Mouse (Mus musculus) kidney, adult 18-20 months (tissue): ENCODE data around the gene Osm.

Experiments used
- DNase-seq: peaks from one replicate; pipeline ENCODE4 v3.0.0; 2021

Gene Osm

GRCm38 (mm10) chr11:4235665-4236545 lies at the start of gene Osm:
TSS of gene Osm (plus strand) at chr11:4236420.
- DNase-seq, result no peak

DNA sequence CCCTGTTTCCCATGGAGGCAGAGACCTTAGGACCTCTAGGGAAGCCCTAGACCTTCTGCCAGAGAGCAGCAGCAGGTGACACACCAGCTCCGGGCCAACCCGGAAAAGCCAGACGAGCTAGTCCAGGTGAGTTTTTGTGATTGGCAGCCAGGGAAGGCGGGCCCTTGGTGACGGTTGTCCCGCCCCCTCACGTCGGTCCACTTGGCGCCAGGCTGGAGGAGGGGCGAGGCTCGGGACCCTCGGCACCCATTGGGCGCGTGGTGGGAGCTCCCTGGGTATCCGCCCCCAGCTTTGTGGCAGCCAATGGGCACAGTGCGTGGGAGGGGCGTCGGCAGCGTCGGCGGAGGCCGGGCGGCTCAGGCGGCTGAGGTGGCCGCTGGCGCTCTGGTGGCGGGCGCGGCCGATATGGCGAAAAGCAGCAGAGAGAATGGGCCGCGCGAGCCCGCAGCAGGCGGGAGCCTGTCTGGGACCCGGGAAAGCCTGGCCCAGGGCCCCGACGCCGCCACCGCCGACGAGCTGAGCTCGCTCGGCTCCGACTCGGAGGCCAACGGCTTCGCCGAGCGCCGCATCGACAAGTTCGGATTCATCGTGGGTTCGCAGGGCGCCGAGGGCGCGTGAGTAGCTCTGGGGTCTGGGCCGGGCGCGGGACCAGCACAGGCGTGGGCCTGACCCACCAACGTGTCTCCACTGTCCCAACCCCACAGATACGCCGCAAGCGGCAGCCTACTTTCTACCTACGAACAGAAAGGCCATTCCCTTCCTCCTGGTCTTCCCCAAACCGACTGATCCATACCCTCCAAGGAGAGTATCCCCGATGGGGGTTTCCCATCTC lies 49.5 kb upstream of the Osm start, which contains the start of gene Tbc1d10a:
TSS of gene Tbc1d10a (plus strand) at position 304 of the 832 bp plus-strand sequence.
- DNase-seq, result peak; percentile 98

DNA sequence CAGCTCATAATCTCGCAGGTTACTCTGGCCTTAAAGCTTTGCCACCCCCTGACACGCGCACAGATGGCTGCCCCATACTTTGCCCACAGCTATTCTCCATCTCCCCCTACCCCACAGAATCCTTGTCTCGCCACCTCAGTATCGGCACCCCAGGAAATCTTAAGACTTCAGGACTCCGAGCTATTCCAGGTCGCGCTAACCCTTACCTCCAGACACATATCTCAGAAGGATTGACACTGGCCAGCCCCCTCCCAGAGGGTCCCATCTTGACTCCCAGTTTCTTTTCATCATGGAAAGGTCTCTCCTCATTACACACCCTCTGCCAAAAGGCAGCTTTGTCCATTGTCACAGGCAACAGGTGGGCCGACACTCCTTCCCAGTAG lies 48.9 kb upstream of the Osm start:
- DNase-seq, result no peak

DNA sequence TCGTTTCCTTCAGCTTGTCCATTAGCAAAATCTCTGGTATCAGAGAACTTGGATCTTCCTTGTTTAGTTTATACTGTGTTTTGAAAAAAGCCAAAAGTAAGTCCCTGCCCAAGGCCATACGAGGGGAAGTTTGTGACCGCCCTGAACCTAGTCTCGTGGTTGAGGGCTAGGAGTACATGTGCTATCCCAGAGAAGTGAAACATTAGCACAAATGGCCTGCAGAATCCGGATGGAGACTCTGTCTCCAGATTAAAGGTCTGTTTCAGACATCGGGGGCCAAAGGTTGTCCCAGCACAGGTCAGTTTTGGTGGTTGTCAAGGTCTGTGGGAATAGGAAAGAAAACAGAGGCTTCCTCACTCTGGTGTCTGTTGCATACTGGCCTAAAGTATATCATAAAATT lies 47.0 kb upstream of the Osm start:
- peak; percentile 76 for DNase-seq

DNA sequence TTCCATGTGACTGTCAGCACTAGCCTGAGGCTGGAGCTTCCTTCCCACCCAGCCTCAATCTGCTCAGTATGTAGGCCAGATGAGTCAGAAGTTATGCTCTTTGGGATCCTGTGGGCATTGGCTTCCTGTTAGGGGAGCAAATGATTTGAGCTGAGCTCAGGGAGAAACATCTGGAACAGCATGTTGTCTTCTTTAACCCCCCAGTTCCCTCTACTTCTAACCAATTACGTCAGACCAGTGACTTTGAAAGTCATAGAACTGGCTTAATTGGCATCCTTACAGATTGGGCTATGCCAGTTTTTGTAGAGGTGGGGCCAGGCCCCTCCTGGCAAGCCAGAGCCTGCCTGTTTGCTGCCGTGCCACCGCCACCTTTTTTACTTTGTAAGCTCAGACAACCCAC lies 45.5 kb upstream of the Osm start:
- no peak for DNase-seq

DNA sequence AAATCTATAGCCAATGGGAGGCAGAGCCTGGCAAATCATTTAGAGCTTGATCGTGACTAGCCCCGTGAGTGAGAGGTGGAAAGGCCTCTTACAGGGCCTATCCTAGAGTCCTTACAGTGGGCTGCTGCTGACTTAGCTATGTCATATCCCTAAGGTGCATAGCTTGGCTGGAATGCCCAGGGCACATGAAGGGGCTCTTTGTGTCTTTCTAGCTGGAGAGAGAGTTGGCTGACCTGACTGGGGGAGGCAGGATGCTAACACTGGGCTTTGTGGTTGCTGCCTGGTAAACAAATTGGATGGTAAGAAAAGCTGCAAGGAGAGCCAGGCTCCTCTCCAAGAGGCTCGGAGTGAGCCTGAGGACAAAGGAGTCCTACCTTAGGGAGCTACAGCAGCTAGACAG lies 43.5 kb upstream of the Osm start:
- DNase-seq, result no peak

DNA sequence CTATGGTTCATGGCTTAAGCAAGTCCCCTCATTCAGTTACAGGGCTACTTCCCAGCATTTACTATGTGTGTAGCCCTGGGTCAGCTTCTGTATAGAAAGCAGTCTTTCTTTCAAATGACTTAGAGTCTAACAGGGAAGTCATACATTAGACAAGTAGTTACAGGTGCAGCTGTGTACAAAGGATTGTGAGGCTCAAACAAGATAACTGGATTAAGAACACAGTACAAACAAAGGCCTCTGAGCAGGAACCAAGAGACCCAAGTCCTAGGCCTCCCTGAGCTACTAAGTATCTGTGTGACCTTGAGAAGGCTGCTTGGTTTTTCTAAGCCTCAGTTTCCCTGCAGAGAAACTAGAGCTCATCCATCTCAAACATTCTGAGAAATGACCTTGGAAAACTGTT lies 42.8 kb upstream of the Osm start:
- DNase-seq, result no peak

- DNase-seq, result no peak
These were observed 40.6 kb upstream of the Osm start for GRCm38 (mm10) chr11:4195597-4196031.

DNA sequence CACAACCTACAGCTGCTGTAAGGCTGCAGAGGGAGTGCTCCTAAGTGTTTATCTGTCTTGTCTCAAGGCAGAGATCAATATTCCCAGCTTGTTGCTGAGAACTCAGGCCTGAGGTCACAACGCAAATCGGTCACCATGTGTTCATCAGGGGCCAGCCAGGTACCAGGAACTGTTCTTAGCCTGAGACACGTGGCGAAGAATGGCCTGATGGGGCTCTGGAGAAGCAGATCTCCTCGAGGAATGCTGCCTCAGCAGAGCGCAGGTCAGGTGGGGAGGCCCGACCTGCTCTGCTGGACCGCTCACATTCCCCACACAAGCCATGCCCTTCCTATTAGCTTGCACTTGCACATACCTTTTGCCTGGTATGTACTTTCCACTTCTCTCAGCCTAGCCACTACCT lies 39.6 kb upstream of the Osm start:
- DNase-seq, result peak; percentile 76

DNA sequence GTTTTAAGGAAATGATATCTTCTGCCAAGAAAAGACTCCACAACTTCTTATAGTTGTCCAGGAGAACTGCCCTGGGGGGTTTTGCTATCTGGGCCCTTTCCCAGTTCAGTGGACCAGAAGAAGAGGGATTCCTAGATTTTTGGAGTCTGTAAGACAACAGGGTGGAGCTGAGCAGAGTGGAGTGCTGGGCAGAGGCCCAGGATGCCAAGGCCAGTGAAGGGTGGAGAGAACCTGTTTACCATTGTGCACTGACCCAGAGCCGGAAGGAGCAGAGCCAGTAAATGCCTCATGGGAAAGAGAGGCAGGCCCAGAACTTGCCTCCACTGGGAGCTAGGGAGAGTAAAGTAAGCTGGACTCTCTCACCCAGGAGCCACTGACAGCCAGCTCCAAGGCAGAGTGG lies 38.5 kb upstream of the Osm start:
- peak; percentile 82 for DNase-seq

- DNase-seq, result no peak
These were observed 34.1 kb upstream of the Osm start for GRCm38 (mm10) chr11:4201981-4202700.

- DNase-seq, result no peak
These were observed 33.1 kb upstream of the Osm start for GRCm38 (mm10) chr11:4202995-4203704.

- DNase-seq, result peak; percentile 75
These were observed 32.5 kb upstream of the Osm start for GRCm38 (mm10) chr11:4203705-4204074.

DNA sequence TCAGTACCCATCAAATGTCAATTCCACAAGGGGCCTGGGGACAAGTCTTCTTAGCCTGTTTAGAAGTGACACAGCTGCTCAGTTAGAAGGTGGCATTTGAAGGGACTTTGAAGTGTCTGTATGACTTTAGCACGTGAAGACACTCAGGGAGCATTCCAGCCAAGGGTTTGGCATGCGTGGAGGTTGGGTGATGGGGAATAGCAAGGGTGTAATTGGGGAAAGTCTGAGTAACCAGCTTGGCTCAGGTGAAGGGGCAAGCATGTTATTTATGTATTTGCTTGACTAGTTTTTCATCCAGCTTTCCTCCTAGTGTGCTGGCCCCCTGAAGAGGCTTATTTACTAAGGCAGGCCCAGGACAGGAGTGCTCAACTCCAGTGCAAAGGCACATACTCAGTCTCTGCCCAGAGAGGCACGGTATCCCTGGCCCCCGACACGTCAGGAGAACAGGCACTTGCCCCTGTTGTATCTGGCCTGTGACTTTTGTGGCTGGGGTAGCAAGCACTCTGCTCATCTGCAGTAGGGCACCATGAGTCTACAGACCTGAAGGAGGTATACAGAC lies 31.0 kb upstream of the Osm start:
- no peak for DNase-seq

- no peak for DNase-seq
These were observed 30.3 kb upstream of the Osm start for GRCm38 (mm10) chr11:4205951-4206350.

- no peak for DNase-seq
These were observed 29.7 kb upstream of the Osm start for GRCm38 (mm10) chr11:4206563-4206962.

DNA sequence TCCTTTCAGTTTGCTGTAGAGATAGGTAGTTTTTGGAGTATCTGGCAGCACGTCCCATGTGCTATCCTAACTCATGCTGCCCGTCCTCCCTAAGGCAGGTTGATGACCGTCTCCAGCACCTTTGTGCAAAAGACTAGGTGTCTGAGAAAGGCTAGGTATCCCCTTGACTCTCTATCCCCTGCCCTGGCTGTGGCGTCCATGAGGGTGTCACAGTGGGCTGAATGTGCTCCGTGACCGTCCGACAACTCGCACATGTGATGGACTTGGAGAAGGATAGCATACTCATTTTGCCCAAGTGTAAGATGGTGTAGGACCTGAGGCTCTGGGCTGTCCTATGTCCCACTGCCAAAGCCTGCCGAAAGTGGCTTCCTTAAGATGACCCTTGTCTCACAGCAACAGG lies 28.6 kb upstream of the Osm start:
- DNase-seq, result no peak

DNA sequence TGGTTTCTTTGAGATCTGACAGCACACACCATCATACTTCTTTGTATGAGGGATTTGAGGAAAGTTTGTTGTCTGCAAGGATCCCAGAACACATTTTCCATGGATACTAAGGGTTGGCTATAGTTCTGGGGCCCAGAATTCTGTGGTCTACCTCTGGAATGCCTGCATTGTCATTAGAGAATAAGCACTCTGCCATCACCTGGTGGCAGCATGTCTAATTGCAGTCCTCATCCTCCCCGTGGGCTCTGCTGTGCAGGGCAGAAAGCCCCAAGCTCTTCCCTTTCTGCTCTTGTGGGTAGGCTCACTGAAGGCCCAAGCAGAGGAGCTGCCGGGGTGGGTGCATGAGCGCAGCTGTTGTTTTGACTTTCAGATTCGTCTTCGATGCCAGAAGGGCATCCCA lies 26.7 kb upstream of the Osm start:
- no peak for DNase-seq

GRCm38 (mm10) chr11:4210786-4211185 lies 25.4 kb upstream of the Osm start:
- no peak for DNase-seq

DNA sequence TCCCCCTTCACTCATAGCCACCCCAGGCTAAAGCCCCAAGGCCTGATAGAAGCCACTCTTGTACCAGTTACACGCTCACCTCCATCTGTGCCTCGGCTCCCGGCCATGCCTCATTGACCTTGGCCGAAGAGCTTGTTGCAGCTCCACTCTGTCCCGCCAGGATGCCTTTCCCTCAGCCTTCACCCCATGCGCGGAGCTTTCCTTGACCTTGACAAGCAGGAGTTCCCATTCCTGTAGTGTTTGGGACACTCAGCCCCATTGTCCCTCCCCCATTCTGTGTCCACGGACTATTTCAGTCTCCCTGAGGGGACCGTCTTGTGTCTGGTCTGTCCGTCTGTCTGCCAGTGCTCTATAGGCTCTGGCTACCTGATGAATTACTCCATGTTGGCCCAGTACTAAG lies 23.1 kb upstream of the Osm start:
- DNase-seq, result no peak

DNA sequence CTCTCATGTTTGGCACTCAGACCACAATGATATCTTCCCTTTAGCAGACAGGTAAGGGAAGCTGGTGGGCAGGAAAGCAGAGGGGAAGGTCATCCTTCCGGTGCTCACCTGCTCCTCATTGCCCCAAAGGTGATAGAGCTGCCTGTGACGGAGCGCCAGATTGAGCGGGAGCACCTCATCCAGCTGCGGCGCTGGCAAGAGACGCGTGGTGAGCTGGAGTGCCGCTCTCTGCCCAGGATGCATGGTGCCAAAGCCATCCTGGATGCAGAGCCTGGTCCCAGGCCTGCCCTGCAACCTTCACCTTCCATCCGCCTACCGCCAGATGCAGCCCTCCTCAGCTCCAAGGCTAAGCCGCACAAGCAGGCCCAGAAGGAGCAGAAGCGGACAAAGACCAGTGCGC lies 21.6 kb upstream of the Osm start:
- no peak for DNase-seq

- no peak for DNase-seq
These were observed 21.2 kb upstream of the Osm start for GRCm38 (mm10) chr11:4215061-4215460.
